Mouse (Mus musculus): ENCODE results near the gene Ctdsp2.

The Ctdsp2 gene

DNA sequence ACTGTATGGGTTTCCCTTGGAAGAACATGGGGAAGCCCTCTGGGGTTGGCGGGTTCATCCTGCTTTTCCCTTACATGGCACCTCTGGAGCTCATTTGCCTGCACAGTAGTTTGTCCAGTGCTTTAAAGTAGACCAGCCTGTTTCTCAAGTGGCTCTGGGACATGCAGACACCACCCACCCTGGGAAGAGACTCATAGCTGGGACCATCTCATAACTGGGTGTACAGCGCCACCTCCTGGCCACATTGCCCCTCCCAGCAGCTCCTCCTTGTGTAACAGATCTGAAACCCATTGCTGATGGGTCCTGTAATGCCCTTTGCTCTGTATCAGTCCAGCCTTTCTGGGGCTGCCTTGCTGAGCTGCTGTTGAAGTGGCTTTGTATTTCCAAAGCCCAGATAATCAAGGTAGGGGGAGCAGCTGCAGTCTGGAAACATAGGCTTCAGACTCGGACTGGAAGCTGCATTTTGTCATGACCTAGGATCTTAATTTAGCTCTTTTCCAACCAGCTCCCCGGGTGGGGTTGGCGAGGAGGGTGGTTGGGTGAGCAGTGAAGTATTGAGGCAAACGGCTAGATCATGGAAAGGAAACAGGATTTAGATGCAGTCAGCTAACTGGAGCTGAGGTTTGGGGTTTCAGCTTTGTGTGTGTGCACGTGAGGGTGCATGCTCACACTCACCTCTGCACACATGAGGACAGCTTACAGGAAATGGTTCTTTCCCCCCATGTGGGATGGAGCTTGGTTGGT, 12.0 kb downstream of the Ctdsp2 start:
- DNase-seq (ENCODE audit: low spot score in 2 of 2), result peak; percentile 78 to 89

DNA sequence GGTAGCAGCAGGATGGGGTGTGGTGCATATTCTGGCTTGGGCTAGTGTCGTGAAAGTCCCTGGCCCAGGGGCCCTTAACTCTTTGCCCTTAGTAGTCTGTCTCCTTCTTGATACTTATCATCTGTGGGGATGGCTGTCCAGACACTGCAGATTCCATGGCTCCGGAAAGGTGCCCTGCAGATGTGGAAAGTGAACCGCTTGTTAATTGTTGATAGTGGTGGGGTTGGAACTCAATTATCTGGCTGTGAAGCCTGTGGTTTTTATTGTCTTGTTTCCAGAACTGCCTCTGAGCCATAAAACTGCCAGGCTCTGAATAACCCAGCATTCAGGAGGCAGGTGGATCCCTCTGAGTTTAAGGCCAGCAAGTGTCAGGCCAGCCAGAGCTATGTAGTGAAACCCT, 13.2 kb downstream of the Ctdsp2 start:
- no peak for DNase-seq (ENCODE audit: low spot score in 2 of 2)

DNA sequence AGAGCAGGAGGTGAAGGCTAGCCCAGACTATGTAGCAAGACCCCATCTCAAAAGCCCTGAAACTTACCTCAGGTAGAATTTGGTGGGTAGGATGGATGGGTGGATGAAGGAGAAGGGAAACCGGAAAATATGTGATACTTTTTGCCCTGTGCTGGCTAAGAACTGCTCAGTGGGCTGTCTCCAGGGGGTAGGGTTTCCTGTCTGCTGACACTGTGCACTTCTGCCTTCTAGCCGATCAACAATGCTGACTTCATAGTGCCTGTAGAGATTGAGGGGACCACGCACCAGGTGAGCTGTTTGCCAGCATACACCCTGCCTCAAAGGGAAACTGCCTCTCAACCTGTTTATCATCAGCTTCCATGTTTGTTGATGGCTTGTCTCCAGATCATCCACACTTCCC, 15.1 kb downstream of the Ctdsp2 start:
- no peak for DNase-seq (ENCODE audit: low spot score in 2 of 2)

DNA sequence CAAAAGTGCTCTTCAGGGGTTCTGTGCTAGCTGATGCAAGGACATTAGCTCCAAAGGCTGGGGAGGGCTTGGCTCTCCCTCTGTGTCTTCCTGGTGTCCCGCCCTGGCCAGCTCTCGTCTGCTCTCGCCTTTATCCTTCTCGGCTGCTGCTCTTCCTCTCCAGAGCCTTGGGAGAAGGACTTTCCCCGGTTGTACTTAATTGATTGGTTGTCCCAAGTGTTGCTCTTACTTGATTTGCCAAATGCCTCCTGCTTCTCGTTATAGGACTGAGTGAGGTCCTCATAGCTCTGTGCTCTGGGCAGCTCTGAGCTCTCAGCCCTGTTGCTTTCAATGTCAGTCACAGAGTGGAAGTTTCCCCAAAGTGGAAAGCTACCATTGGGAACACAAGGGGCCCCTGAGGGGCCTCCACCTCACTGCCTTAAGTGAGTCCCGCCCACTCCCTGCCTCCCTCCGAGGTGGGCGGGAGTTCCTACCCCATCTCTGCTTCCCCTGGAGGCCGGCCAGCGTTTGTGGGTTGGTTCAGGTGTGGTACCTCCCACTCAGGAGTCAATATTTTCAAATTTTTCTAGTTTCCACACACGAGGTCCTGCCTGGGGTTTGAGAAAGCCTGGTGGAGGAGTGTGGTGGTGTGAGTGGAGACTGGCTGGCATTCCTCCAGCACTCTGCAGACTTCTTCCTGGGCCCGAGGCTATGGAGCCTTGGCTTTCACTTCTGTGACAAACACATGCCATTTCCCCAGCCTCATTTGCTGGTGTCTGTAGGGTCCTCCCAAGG, 19.0 kb downstream of the Ctdsp2 start:
- no peak for DNase-seq (ENCODE audit: low spot score in 2 of 2)

DNA sequence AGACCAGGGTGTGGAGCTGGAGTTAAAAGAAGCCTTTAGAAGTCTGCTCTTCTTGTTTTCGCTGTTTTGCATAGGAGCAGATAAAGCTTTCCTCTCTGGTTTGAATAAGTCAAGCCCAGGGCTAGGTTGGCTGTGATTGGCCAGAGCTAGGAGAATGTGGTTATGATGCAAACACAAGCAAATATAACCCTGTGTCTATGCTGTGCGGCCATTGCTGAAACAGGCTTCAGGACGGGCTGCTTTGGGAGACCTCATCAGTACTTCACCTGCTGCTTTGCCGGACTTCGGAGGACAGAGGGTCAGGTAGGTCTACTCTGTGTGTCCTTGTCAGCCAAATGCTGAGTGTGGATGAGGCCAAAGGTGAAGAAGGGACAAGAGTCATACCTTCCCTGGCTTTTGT, 22.0 kb downstream of the Ctdsp2 start, which contains the start of gene Avil:
TSS of gene Avil (plus strand) at position 181 of the 400 bp plus-strand sequence.
- DNase-seq (ENCODE audit: low spot score in 2 of 2), result no peak

DNA sequence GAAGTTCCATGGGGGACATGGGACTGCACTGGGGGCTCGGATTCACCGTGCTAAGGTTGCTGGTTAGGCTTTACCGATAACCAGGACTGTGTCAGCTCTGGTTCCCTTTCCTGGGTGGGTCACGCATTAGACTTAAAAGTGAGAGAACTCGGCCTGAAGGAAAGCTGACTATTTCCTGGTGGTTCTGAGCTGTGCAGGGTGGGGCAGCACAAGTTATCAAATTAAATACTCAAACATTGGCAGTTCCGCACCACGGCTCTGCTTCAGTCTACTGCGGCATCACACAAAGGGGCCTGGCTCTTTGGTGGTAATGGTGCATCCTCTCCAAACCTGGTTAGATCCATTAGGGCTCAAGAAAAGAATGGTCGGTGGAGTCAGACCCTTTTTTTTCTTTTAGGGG, 22.8 kb downstream of the Ctdsp2 start:
- DNase-seq (ENCODE audit: low spot score in 2 of 2), result no peak

DNA sequence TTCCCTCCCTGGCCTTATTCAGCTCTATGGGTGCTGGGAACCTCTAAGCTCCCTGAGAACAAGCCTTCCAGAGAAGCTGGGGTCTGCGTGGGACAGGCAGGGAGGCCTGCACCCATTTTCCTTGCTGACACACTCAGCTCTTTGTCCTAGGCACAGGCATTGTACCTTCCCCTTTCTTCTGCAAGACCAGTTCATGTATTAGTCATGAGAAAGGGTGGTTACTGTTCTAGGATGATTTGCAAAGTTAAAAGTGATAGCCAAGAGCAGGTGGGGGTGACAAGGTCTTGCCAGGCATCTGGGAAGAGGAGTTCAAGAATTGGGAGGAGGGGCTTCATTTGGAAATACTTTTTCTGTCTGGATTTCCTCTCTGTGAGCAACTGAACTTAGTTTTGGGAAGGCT, 23.5 kb downstream of the Ctdsp2 start:
- DNase-seq (ENCODE audit: low spot score in 2 of 2), result no peak

DNA sequence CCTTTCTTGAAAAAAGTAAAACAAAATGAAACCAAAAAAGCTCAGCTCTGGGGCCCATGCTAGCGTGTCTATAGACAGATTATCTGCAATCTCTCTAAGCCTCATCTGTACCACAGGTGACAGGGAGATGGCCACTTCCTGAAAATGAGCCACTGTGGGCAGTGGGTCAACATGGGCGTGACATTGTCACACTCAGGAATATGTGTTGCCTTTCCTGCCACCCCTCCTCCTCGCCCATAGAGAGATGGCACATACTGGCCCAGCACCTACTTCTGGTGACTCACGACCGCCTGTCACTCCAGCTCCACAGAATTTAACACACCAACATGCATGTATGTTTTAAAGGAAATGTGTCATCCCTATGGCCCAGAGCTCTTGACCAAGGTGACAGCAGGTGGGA, 24.2 kb downstream of the Ctdsp2 start:
- DNase-seq (ENCODE audit: low spot score in 2 of 2), result no peak

DNA sequence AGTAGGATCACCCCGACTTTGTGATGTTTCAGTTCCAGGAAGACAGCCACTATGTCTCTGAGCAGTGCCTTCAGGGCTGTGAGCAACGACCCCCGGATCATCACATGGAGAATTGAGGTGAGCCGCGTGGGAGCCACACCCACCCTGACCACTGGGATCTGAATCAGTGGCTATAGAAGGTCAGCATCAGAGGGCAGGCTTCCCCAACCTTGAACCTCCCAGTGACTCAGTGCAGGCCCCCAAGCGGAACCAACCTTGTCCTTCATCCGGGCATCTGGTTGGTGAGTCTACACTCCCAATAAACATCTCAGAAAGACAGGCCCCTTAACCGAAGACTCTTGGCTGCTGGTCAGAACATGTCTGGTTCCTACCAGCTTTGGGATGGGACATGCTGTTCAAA, 24.8 kb downstream of the Ctdsp2 start:
- DNase-seq (ENCODE audit: low spot score in 2 of 2), result no peak

DNA sequence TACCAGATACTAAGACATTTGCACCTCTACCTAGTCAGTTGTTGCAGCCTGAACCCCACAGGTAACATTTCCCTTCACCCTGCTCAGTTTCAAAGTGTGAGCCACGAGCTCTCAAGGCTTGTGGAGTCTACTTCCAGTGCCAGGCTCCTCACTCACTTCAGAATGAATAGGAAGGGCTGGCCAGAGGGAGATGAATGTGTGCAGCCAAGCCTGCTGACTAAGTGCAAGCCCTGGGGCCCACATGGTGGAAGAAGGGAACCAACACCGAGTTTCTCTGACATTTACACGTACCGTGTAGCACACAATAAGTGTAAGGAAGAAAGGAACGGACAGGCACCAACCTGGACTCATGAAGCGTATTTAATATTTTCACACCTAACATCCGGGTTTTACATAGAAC, 25.3 kb downstream of the Ctdsp2 start:
- DNase-seq (ENCODE audit: low spot score in 2 of 2), result no peak

DNA sequence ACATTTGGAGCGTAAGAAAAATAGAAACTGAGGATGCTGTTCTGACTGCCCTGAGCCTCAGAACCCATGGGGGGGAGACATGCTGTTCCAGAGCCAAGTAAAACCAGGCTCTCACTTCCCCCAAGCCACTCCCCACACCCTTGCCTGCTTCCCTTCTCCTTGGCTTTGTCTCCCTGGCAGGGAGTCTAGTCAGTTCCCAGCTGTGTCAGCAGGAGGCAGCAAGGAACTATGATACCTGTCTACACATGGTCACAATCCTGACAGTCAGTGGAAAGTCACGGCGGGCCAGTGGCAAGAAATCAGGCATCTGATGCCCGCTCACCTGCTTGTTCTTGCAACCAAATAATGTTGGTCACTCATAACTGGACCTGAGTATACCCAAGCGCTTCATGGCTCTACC, 38.0 kb downstream of the Ctdsp2 start:
- DNase-seq (ENCODE audit: low spot score in 2 of 2), result no peak

DNA sequence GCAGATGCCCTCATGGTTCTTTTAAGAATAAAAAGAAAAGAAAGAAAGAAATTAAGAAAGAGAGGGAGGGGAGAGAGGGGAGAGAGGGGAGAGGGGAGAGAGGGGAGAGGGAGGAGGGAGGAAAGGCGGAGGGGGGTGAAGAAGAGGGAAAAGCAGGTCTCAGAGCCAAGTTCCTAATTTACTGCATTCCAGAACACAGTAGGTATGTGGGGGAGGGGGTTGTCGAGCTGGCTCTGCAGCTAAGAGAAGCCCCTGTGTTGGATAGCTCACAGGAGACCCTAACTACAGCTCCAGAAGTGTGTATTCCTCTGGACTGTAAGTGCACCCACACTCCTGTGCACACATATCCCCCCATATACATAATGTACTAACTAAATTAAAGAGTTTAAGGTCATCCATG, 38.6 kb downstream of the Ctdsp2 start:
- no peak for DNase-seq (ENCODE audit: low spot score in 2 of 2)

DNA sequence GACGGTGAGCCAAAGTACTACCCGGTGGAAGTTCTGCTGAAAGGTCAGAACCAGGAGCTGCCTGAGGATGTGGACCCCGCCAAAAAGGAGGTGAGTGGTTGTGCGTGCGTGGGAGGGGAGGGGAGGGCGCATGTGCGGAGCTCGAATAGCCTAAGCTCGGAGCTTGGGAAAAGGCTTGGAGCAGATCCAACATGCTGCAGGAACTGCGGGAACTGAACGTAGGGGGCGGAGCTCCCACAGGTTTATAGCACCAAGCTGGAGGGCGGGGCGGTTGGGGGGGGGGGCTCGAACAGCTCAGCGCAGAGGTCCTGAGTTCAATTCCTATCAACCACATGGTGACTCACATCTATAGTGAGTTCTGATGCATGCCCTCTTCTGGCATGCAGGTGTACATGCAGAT, 39.9 kb downstream of the Ctdsp2 start:
- no peak for DNase-seq (ENCODE audit: low spot score in 2 of 2)

DNA sequence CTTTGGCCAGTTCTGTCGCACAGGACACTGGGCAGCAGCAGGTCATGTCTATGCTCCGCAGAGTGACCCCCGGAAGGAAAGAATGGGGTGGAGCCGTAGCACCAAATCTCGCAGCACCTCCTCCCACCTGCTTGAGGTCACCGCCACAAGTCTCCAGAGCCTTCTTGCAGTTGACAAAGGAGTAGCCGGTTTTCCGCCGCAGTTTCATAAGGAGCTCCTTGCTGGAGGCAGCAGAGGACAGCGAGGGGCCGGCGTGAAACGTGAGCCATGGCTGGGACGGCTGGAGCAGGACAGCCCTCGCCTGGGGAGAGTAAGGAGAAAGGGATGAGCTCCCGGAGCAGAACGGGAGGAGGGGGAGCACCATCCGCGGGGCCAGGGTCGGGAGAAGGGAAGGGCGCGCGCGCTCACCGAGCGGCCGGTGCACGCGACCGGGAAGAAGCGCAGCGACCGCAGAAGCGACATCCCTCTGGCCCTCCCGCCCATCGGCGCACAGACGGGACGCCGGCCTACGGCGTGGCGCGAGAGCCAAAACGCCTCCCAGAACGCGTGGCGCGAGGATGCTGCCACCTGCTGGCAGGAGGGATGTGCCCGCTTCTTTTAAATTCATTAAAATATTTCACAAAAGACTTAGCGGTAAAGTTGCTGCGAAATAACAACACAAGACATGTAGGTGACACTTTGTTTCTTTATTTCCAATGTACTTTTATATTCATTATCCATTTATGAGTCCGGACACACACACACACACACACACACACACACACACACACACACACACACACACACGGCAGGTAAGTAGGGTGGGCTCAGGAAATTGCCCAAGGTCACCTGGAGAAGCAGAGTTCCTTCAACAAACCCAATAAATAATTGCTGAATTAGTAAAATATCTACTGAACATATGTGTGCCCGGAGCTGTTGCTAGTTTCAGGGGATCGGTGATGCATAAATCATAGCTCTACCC, 52.1 kb downstream of the Ctdsp2 start, which contains the start of gene Tsfm:
TSS of gene Tsfm (minus strand) at position 505 of the 961 bp plus-strand sequence.
- peak; percentile 86 to 93 for DNase-seq (ENCODE audit: low spot score in 2 of 2)

DNA sequence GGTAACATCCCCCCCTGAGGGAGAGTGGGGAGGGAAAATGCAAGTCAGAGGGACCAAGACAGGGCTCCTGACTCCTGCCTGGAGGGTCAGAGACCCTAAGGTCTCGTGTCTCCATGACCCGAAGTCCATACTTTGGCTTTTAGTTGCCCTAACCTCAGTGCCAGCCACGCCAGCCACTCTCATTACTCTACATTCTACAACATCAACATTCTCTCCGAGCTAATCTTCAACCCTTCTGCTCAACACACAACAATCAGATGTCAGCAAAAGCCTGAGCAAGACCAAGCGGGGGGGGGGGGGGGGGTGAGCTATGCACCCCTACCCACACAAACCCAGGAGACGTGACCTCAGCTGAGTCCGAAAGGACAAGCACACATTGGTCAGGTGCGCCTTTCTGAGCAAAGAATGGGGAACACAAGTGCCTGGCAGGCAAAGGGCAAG, 54.8 kb downstream of the Ctdsp2 start:
- no peak for DNase-seq (ENCODE audit: low spot score in 2 of 2)

DNA sequence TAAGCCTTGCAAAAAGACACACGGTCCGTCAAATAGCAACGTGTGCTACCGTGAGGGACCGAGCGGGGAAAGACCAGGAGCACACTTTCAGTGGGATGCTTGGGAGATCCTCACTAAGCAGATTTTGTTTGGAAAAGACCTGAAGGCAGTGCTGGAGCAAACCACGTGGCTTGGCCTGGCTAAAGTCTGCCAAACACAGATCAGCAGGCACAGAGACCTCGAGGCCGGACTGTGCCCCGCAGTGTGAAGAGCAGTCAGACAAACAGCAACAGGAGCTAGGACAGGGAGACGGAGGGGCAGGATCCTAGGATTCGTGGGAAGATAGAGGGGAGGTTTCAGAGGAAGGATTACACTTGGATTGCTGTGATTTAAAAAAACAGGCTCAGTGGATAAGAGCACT, 57.8 kb downstream of the Ctdsp2 start:
- no peak for DNase-seq (ENCODE audit: low spot score in 2 of 2)

DNA sequence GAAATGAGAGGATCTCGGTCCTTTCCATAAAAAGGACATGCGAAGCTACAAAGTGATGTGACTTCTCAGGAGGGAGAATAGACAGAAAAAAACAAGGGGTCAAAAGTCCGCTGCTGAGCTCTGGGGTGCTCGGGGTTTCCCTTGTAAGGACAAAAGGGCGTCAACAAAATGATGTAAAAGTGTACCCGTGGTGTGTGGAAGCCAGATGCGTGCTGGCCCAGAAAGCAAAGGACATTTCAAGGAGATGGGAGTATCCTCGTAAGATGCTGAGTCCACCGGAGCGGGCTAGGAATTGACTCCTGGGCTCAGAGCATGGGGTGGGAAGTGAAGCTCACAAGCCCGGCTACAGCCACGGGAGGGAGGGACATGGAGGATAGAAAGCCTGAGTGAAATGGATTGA, 59.1 kb downstream of the Ctdsp2 start:
- no peak for DNase-seq (ENCODE audit: low spot score in 2 of 2)

DNA sequence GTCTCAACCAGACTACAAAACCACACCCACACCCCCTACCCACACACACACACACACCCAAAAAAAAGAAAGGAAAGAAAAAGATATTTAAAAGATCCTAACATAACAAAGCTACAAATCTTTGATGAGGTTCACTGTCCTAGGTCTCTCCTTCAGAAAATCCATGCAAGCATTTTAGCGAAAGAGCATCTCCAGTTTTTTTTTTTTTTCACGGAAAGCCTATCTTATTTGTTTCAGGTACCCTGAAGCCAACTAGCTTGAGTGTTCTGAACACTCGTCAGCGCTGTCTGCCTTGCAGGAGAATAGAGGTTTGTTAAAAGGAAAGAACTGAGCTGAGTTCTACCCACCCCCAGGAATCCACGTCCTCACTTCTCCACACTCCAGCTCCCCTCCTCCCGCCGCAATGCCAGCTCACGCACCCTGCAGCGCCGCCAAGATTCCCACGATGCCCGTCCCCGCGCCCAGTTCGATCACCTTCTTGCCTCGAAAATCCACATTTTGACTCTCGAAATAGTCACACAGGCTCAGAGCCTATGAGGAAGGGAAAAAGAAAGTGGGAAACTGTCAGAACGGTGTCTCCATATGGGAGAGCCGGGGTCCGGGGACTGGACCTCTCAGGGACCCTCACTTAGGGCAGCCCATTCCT, 62.2 kb downstream of the Ctdsp2 start:
- no peak for DNase-seq (ENCODE audit: low spot score in 2 of 2)

DNA sequence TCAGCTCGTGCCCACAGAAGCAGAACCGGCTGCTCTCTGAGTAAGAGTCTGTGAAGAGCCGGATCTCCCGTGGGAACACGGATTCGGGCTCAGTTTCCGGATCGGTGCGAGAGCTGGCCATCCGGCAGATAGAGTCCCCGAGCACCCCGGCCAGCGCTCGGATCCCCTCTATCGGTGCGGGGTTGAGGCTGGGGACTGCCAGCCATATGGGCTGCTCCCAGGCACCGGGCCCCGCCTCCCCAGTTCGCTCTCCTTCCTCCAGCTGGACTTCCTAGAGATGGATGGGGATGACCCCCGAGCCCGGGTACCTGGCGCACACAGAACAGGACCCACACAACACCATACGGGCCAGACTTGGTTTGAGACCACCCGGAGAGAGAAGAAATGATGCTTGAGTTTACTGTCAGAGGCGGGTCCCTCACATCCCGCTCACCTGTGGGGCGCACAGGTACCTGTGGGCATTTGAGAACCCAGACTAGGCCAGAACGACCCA, 62.8 kb downstream of the Ctdsp2 start, which contains the start of the genes Mettl1 and Eef1akmt3:
TSS of gene Mettl1 (plus strand) at position 141 of the 493 bp plus-strand sequence.
TSS of gene Eef1akmt3 (minus strand) at position 240 of the 493 bp plus-strand sequence.
- DNase-seq (ENCODE audit: low spot score in 2 of 2), result peak in 1 of 2 experiments; percentile 38

DNA sequence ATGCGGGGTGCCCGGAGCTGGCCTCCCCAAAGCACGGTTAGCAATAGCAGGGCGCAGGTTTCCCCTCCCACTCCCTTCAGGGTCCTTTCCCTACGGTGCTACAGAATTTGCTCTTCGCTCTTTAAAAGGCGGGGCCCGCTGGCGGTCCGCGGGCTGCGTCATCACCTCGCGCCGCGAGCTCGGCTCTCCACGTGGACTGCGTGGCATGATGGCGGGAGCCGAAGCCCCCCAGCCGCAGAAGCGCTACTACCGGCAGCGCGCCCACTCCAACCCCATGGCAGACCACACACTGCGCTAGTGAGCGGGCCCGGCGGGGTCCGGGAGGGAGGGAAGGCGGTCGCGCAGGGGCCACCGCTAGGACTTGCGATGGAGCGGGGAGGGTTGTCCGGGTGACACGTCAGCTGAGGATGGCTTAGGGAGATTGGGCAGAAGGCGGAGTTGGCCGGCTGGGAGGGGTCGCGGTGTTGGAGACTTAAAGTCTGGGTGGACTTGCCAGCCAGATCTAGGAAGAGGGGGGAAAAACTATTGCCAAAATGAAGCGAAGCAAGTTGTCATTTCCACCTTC, 63.3 kb downstream of the Ctdsp2 start:
- DNase-seq (ENCODE audit: low spot score in 2 of 2), result peak; percentile 85 to 87

Measured in urinary bladder, postnatal 4 days (tissue).